Mouse (Mus musculus) kidney, adult 9 months (tissue): ENCODE results near the gene Flrt1.

Source experiments
- DNase-seq: peaks from one replicate; pipeline ENCODE4 v3.0.0; 2022

Gene Flrt1

DNA sequence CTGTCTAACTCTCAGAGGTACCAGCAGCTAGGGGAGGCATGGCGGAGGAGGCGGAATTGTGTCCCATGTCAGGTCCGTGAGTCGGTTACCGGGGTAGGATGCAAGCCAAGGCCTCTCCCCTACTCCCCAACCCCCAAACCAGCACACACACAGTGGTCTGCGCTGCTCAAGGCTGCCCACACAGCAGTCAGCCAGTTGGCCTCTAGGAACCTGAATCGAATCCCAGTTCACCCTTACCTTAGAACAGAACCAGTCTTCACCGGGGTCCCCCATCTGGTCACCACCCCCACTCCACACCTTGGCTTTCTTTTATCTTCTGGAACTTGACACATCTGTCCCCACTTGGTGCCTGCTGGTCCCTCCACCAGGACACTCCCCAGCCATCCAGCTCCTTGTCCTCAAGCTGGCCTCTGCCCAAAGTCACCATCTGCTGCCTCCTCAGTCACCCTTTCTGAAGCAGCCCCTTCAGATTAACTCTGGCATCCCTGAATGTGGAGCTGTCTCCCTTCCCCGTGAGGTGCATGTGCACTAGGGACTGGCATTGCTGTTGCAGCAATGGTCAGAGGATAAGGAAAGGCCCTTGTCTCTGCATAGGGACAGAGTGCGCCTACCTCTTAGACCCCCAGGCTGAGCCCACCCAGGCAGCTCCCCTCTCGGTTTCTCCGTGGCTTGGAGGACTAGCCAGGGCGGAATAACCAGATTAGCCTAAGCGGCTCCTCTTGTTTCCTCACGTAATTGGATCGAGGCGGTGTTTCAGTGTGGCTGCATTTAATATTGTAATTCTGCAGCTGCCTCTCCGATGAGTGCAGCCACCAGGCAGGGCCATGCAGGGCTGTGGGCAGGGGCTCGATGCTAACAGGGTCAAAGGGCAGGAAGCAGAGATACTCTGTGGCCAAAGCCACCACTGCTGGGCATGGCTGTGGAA, 23.3 kb upstream of the Flrt1 start:
- no peak for DNase-seq

- no peak for DNase-seq
Measured at GRCm38 (mm10) chr19:7126933-7127332, 21.4 kb upstream of the Flrt1 start.

- no peak for DNase-seq
Measured at GRCm38 (mm10) chr19:7126209-7126608, 20.7 kb upstream of the Flrt1 start.

- DNase-seq = no peak
Measured at GRCm38 (mm10) chr19:7125526-7126156, 20.1 kb upstream of the Flrt1 start.

DNA sequence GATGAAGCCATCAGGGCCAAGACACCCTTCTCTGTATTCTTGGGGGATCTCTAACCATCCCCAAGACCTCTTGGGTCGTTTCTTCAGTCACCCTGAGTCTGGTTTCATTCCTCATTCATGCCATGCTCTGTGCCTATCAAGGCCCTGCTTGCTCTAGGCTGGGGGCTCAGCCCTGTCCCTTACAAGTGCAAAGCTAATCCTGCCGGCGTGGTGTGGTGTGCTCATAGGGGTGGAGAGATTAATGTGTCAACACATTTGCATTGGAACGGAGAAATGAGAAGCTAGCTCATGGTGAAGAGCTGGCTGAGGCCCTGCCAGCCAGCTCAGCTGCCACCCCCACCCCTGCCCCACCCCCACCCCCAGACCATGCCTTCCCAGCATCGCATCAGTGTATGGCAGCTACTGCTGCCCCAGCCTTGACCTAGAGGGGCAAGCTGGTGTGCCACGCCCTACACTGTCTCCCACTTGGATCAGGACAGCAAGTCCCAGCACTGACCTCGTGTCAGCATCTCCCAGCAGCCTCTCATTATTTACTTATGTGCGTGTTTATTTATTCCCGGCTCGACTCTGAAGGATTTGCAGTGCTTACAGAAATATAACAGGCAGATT, 17.3 kb upstream of the Flrt1 start:
- no peak for DNase-seq

GRCm38 (mm10) chr19:7122277-7122676, 16.7 kb upstream of the Flrt1 start:
- peak; percentile 44 for DNase-seq

- peak; percentile 62 for DNase-seq
Measured at GRCm38 (mm10) chr19:7121252-7121651, 15.7 kb upstream of the Flrt1 start.

DNA sequence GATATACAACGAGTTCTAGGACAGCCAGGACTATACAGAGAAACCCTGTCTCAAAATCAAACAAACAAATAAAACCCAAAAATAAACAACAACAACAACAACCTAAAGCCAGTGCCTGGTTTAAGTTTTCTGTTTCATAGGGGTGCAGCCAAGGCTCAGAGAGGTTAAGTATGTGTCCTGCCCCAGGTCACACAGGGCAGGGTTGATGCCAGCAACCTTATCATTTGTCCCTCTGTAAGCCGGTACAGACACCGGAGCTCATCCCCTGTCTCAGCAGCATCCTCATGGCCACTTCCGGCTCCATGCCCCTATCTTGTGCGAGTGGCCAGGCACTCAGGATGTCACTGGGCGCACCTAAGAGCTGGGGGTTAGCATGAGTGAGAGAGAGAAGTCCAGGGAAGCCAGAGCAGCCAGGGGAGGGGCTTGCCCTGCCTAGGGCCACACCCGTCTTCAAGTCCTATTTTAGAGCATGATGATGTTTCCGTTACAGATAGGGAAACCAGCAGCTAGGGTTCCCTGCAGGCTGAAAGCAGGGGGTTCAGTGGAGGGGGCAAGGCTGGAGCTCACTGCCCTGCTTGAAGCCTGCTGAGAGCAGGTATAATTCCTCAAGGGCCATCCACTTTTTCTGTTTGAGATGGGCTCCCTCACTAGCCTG, 12.3 kb upstream of the Flrt1 start:
- no peak for DNase-seq

DNA sequence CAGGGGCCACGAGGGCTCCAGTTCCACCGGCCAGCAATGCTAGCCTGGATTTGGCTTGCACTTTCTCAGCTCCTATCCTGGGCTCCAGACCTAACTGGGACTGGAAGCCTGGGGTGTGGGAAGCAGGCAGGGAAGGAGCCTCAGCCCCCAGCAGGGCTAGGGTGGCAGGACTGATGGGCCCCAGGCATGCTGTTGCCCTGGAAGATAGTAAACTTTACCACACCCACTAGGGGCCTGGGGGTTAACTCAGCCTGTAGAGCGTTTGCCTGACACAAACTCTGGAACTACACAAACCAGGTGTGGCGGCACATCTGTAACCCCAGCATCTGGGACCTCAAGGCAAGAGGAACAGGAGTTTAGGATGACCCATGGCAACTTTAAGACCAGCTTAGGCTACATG, 11.6 kb upstream of the Flrt1 start:
- no peak for DNase-seq

- no peak for DNase-seq
Measured at GRCm38 (mm10) chr19:7116038-7116731, 10.7 kb upstream of the Flrt1 start.

DNA sequence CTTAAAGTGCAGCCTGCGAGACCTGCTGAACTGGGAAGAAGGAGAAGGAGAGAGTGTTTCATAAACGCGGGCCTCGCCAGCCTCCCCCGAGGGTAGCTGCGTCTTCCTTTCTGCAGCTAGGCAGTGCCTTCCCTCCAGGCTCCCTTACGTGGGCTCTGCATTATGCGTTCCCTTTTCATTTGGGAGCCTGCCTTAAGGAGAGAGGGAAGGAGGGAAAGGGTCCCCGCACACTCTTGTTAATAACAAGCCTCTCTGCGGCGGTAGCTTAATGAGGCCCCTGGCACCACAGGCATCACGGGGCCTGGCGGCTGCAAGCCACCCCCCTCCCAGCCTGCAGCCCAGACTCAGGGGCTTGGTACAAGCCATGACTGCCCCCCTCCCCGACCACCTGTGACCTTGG, 8.0 kb upstream of the Flrt1 start:
- DNase-seq = no peak

DNA sequence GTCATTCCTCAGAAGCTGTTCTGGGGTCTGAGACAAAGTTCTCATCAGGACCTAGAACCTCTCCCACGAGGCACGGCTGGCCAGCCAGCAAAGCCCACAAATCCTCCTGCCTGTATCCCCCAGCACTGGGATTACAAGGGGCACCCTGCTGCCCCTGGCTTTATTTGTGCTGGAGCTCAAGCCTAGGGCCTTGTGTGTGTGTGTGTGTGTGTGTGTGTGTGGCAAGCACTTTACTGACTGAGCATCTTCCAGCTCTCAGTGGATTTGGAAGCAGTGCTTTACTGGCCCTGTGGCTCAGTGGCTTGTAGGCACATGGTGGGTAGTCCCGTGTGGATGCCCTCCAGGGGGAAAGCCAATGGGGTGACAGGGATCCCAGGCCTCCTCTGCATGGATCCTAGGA, 7.1 kb upstream of the Flrt1 start:
- DNase-seq = no peak

DNA sequence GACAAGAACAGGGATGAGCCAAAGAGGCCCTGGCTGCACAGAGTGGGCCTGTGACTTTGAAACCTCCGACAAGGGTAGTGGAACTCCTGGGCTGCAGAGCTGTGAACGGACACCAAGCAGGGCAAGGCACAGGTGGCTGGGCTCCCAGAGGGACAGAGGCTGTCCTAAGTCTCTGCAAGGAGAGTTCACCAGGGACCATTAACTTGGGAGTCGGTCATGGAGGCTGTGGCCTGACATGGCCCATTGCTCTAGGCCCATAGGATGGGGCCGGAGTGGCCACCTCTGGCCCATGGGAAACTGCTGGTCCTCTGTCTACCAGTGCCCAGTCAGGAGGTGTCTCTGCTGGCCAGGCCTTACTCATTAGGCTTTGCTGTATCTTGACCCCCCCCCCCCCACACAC, 6.2 kb upstream of the Flrt1 start:
- no peak for DNase-seq

GRCm38 (mm10) chr19:7111309-7111708, 5.8 kb upstream of the Flrt1 start:
- DNase-seq = no peak

DNA sequence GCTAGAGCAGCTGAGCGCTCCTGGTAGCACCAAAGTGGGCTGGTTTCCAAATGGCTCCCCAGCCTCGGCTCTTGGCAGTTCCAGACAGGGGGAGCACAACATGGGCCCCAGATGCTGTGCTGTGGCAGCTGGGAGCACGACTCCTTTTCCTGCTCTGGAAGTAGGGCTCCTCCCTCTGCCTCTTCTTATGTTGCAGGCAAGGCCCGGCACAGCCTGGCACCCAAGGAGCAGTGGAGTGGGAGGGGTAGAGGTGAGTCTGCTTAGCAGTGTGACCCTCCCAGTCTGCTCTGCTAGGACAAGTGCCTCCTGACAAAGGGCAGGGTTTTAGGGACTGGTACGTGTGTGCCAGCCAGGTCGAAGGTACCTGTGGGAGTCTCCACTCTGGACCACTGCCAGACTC, 5.3 kb upstream of the Flrt1 start:
- DNase-seq = no peak

DNA sequence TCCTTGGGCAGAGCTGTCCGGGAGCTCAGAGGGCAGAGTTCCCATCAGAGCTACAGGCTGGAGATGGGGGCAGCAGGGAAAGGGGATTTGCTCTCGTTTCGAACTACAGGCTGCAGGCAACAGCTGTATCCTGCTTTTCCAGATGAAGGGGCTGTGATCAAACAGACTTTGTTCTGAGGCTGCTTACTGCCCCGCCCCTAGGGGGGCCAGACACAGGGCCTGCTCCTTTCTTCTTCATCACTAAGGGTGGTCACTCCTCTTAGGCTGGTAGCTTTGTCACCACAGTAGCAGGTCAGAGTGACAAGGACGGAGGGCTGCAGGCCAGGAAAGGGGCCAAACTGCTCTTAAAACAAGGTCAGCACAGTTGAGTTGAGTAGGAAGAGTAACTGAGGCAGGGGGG, 4.6 kb upstream of the Flrt1 start:
- DNase-seq = no peak

DNA sequence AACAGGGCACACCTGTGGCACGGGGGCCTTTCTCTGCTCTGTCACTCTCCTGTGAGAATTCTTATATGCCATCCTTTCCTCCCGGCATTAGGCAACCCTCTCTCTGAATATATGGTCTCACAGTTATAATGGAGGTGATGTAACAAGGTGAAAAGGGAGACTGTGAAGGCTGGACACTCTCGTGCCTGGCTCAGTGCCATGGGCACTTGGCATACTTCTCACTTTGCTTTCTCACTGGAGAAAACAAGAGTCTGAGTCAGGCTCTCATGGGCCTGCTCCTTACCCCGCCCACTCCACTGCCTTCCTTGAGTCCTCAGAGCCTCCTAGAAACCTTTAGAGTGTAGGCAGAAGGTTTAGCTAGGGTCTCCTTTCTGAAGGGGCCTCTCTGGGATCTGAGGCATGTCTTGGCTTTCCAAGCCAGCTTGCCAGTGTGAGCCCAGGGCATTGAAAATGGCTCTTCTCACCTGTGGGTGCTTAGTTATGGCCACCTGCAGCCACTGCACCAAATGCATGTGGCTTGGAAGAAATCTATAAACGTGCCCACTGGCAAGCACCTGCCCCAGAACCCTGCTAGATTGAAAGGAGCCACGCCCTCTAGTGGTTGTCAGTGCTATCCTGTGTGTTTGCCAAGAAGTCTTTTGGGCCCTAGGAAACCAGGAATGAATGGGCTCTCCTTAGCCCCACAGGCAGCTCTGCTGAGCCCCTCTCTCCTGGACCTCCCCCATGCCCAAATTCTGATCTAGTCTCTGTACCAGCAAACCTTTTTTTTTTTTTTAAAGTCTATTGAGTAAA, 2.8 kb upstream of the Flrt1 start:
- peak; percentile 73 for DNase-seq

DNA sequence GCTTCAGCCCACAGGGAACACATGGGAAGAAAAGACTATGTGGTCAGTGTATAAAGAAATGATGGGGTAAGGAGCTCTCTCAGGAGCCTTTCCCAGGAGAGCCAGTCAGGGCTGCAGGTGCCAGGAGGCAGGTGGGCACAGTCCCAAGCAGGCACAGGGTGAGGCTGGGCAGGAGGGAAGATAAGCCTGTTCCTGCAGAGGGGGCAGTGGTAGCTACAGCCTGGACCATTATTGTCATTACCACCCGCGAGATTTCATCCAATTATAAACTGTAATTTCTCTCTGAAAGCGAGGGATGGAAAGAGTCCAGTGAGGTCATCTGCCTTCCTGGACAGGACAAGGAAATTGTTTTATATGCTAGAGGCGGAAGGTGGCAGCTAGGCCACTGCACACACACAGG, 1.6 kb upstream of the Flrt1 start:
- DNase-seq = no peak

DNA sequence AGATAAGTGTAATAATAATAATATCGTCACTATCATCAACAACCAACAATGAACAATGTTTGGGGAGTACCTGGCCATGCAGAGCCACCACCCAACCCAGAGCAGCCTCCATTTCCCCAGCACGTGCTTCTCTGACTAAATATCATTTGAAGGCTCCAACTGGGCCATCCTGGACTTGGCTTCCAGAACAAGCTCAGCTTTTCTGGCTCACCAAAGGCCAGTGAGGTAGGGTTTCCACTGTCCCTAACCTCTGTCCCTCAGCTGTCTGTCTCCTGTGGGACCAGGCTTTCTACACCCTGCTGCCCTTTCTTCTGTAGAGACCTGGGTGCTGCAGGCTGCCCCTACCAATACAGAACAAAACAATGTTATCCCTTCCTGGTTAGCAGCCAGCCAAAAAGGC, 1.0 kb upstream of the Flrt1 start:
- DNase-seq = no peak

DNA sequence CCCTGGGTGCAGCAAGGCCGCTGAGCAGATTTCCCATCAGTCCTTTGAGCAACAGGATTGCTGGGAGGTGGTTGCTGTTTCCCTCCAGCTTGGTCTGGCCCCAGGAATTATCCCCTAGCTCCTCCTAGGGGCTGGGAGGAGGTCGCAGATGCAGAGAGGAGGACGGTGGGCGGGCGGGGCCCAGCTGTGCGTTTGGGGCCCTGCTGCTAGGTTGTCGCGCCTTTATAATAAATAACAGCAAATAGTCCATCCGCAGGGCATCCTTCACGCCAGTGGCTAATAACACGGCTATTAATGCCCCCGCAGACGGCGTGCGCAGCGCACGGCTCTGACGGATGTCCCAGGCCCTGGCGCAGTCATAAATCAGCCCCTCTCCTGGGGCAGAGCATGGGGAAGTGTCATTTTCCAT, 1.5 kb downstream of the Flrt1 start:
- no peak for DNase-seq

DNA sequence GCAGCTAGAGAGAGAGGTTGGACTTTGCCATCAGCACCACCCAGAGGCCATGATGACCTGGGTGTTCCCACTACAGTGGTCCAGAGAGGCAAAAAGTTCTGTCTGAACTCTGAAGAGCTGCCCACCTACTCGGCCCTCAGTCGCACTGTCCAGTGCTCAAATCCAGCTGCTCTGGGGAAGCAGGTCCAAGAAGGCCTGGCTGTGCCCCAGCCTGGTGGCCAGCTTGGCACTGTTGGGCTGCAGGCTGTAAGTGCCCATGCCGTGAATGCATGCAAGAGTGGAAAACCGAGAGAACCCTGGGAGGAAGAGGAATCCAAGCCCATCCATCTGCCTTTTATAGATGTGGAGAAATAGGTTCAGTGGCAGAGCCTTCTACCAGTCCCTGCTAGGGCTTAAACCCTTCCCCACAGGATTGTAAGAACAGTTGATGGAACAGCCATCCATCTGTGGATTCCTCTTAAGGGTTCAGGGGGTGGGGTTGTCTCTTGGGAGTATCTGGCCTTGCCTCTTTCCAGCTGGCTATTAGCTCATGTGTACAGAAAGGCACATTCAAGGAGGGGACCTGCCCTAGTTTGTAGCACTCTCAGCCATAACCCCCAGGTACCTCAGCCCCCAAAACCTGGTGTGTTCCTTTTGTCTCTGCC, 2.1 kb downstream of the Flrt1 start:
- DNase-seq = no peak

GRCm38 (mm10) chr19:7102039-7102438, 3.5 kb downstream of the Flrt1 start:
- no peak for DNase-seq
